Comparison of ENCODE assay signal across 21 mouse cellular contexts in genomic region chr11:20967321-20967984, GRCm38 (mm10).
A peak's percentile ranks its signal among the peaks of the same experiment; 100 is the strongest.
DNase-seq lines count a peak whose midpoint lies in the region; ATAC-seq and TF ChIP-seq lines count a peak whose summit lies in the region.
"Had no signal": no experiment of that assay in that cellular context is flagged by ENCODE, and none has a peak within 500 bp of the region (broad histone marks: within the 10 kb centered on the region; RNA-seq: fewer than 3 reads in every experiment).

No protein-coding gene starts in this region.

- no peaks in the 10 kb centered on the region for H3K36me3 ChIP-seq in limb, embryonic 11.5 days (ENCODE audit: control insufficient read depth, insufficient read depth, low read length)
- H3K36me3 ChIP-seq in limb, embryonic 10.5 days = no peaks in the 10 kb centered on the region
- H3K36me3 ChIP-seq in forebrain, embryonic 11.5 days (ENCODE audit: control insufficient read depth, insufficient read depth, low read length) = no peaks in the 10 kb centered on the region
- H3K36me3 ChIP-seq in forebrain, postnatal 0 days (ENCODE audit: insufficient read depth) = no peaks in the 10 kb centered on the region
- H3K36me3 ChIP-seq in midbrain, embryonic 14.5 days (ENCODE audit: control insufficient read depth, insufficient read depth, low read length) = no peaks in the 10 kb centered on the region
- H3K36me3 ChIP-seq: neural tube, embryonic 13.5 days; stomach, embryonic 15.5 days had no signal

- peak; percentile 16 for DNase-seq in limb, embryonic 11.5 days (ENCODE audit: low spot score)
- DNase-seq in limb, embryonic 10.5 days (ENCODE audit: low spot score) = no peak
- DNase-seq in forebrain, embryonic 11.5 days (ENCODE audit: low spot score) = no peak
- DNase-seq in forebrain, postnatal 0 days = no peak
- DNase-seq in midbrain, embryonic 14.5 days = no peak
- DNase-seq in lung, postnatal 10 days = no peak
- DNase-seq in embryo, embryonic 10 days (ENCODE audit: low spot score) = no peak
- DNase-seq in lung, postnatal 36 days = no peak
- DNase-seq: B cell, adult 2 months; cerebellum, postnatal 10 days; embryo, embryonic 11 days; gastrocnemius, postnatal 36 days; kidney, adult 2 months; kidney, postnatal 10 days; liver; lung, adult 2 months; lung, postnatal 4 days; thymus, adult 18-20 months; thymus, postnatal 4 days had no signal

- H3K4me3 ChIP-seq in limb, embryonic 11.5 days (ENCODE audit: low read depth, low read length) = no peak overlapping the region
- no peak overlapping the region for H3K4me3 ChIP-seq in limb, embryonic 10.5 days
- H3K4me3 ChIP-seq in forebrain, embryonic 11.5 days (ENCODE audit: low read depth, low read length) = no peak overlapping the region
- no peak overlapping the region for H3K4me3 ChIP-seq in forebrain, postnatal 0 days (ENCODE audit: low read depth, low read length)
- H3K4me3 ChIP-seq in midbrain, embryonic 14.5 days (replicated peaks; ENCODE audit: low read depth, low read length) = no peak overlapping the region
- H3K4me3 ChIP-seq: neural tube, embryonic 13.5 days; stomach, embryonic 15.5 days had no signal

- no peak overlapping the region for H3K9ac ChIP-seq in limb, embryonic 11.5 days (ENCODE audit: low read length)
- no peak overlapping the region for H3K9ac ChIP-seq in forebrain, embryonic 11.5 days (ENCODE audit: low read length)
- no peak overlapping the region for H3K9ac ChIP-seq in forebrain, postnatal 0 days
- no peak overlapping the region for H3K9ac ChIP-seq in midbrain, embryonic 14.5 days (replicated peaks; ENCODE audit: low read length)
- H3K9ac ChIP-seq: neural tube, embryonic 13.5 days; stomach, embryonic 15.5 days had no signal

- no peak overlapping the region for H3K27ac ChIP-seq in limb, embryonic 11.5 days (replicated peaks; ENCODE audit: low read depth, low read length)
- H3K27ac ChIP-seq in limb, embryonic 10.5 days = no peak overlapping the region
- no peak overlapping the region for H3K27ac ChIP-seq in forebrain, embryonic 11.5 days (ENCODE audit: low read depth, low read length)
- H3K27ac ChIP-seq in forebrain, postnatal 0 days (ENCODE audit: low read depth, low read length) = no peak overlapping the region
- no peak overlapping the region for H3K27ac ChIP-seq in midbrain, embryonic 14.5 days (replicated peaks; ENCODE audit: low read depth, low read length)
- H3K27ac ChIP-seq: neural tube, embryonic 13.5 days; stomach, embryonic 15.5 days had no signal

- no peaks in the 10 kb centered on the region for H3K27me3 ChIP-seq in limb, embryonic 11.5 days (ENCODE audit: control insufficient read depth, insufficient read depth, low read length)
- no peaks in the 10 kb centered on the region for H3K27me3 ChIP-seq in limb, embryonic 10.5 days (ENCODE audit: low read depth, poor library complexity, severe bottlenecking)
- no peaks in the 10 kb centered on the region for H3K27me3 ChIP-seq in forebrain, embryonic 11.5 days (ENCODE audit: control insufficient read depth, insufficient read depth, low read length)
- H3K27me3 ChIP-seq in forebrain, postnatal 0 days (ENCODE audit: insufficient read depth, low read length) = no peaks in the 10 kb centered on the region
- no peaks in the 10 kb centered on the region for H3K27me3 ChIP-seq in midbrain, embryonic 14.5 days (ENCODE audit: control insufficient read depth, insufficient read depth, low read length)
- H3K27me3 ChIP-seq: neural tube, embryonic 13.5 days; stomach, embryonic 15.5 days had no signal

- TF ChIP-seq CTCF in forebrain, postnatal 0 days (IDR thresholded peaks at IDR 0.05; ENCODE audit: low read depth) = no peak

- H3K9me3 ChIP-seq in limb, embryonic 11.5 days (ENCODE audit: control insufficient read depth, low read length) = peaks cover 2% of the 10 kb centered on the region; the same call in 1 of the 2 replicates
- H3K9me3 ChIP-seq in limb, embryonic 10.5 days (replicated peaks) = peaks cover 3% of the 10 kb centered on the region; the same call in 1 of the 2 replicates
- H3K9me3 ChIP-seq in forebrain, embryonic 11.5 days (ENCODE audit: control insufficient read depth, low read length) = no peaks in the 10 kb centered on the region; the same call in 1 of the 2 replicates
- H3K9me3 ChIP-seq in forebrain, postnatal 0 days (ENCODE audit: low read length) = no peaks in the 10 kb centered on the region
- no peaks in the 10 kb centered on the region for H3K9me3 ChIP-seq in midbrain, embryonic 14.5 days (ENCODE audit: control insufficient read depth, low read length)
- H3K9me3 ChIP-seq: neural tube, embryonic 13.5 days; stomach, embryonic 15.5 days had no signal

- WGBS in limb, embryonic 11.5 days = 50% methylated on average over 2 of the region's 3 CpGs
- WGBS in limb, embryonic 10.5 days = 53% methylated on average over 3 of the region's 3 CpGs
- 51% methylated on average over 3 of the region's 3 CpGs for WGBS in forebrain, embryonic 11.5 days
- WGBS in forebrain, postnatal 0 days = 33% methylated on average over 3 of the region's 3 CpGs
- WGBS in midbrain, embryonic 14.5 days = 30% methylated on average over 3 of the region's 3 CpGs

- H3K4me1 ChIP-seq in limb, embryonic 11.5 days (ENCODE audit: control insufficient read depth, insufficient read depth, low read length) = no peaks in the 10 kb centered on the region
- H3K4me1 ChIP-seq in limb, embryonic 10.5 days = peaks cover 3% of the 10 kb centered on the region; the same call in 1 of the 2 replicates
- H3K4me1 ChIP-seq in forebrain, embryonic 11.5 days (replicated peaks; ENCODE audit: control insufficient read depth, insufficient read depth, low read length) = no peaks in the 10 kb centered on the region
- no peaks in the 10 kb centered on the region for H3K4me1 ChIP-seq in forebrain, postnatal 0 days (ENCODE audit: insufficient read depth)
- H3K4me1 ChIP-seq in midbrain, embryonic 14.5 days (ENCODE audit: control insufficient read depth, insufficient read depth, low read length) = peaks cover 6% of the 10 kb centered on the region
- H3K4me1 ChIP-seq: stomach, embryonic 15.5 days had no signal

- H3K4me2 ChIP-seq in limb, embryonic 11.5 days (ENCODE audit: low read depth, severe bottlenecking) = no peak overlapping the region
- H3K4me2 ChIP-seq in forebrain, embryonic 11.5 days (ENCODE audit: low read depth, low read length, severe bottlenecking) = no peak overlapping the region
- no peak overlapping the region for H3K4me2 ChIP-seq in forebrain, postnatal 0 days (ENCODE audit: low read depth)
- no peak overlapping the region for H3K4me2 ChIP-seq in midbrain, embryonic 14.5 days (ENCODE audit: low read length)
- H3K4me2 ChIP-seq: neural tube, embryonic 13.5 days; stomach, embryonic 15.5 days had no signal

- no peak for ATAC-seq in limb, embryonic 11.5 days (ENCODE audit: insufficient number of reproducible peaks, low FRiP score, low TSS enrichment, low read depth)
- 0 out of 2 replicates have a peak, but pooled peaks have one; percentile 33 for ATAC-seq in forebrain, embryonic 11.5 days (replicated peaks; ENCODE audit: low FRiP score)
- peak; percentile 27; the same call in 1 of the 2 replicates for ATAC-seq in forebrain, postnatal 0 days
- ATAC-seq in midbrain, embryonic 14.5 days (ENCODE audit: low FRiP score, low TSS enrichment) = peak; percentile 34; the same call in 1 of the 2 replicates
